Mouse (Mus musculus) cortical plate, adult 2 months (tissue): ENCODE results near the gene Foxp4.

ENCODE experiments used
- CTCF ChIP-seq: fragments of 200-500 bp; IDR thresholded peaks from 2 replicates; pipeline ENCODE4 v1.5.1; 2011; ENCODE audit warnings: mild to moderate bottlenecking, control low read depth, low read length; ENCODE audit not compliant: insufficient read depth; ENCODE audit errors: extremely low read depth
- POLR2A ChIP-seq: fragments of 200-500 bp; IDR thresholded peaks from 2 replicates; pipeline ENCODE4 v1.6.1; 2011; ENCODE audit warnings: mild to moderate bottlenecking, low read length, control low read depth; ENCODE audit not compliant: insufficient read depth; ENCODE audit errors: extremely low read depth

- TF ChIP-seq POLR2A (no peak), CTCF (no peak)
These were observed 26.4 kb upstream of the Foxp4 start for GRCm38 (mm10) chr17:47950831-47951230.
